Mouse (Mus musculus): Measurements from ENCODE around the gene Tmem176b. TPM values are rescaled to one million over a fixed set of nuclear protein-coding genes. Genes with fewer than 3 reads are reported as not detected.

Tmem176b gene
- polyA plus RNA-seq (2015; fragmentation: Nextera tagmentation; extraction: Ambion mirVana): 319 and 320 TPM in 2 replicates

DNA sequence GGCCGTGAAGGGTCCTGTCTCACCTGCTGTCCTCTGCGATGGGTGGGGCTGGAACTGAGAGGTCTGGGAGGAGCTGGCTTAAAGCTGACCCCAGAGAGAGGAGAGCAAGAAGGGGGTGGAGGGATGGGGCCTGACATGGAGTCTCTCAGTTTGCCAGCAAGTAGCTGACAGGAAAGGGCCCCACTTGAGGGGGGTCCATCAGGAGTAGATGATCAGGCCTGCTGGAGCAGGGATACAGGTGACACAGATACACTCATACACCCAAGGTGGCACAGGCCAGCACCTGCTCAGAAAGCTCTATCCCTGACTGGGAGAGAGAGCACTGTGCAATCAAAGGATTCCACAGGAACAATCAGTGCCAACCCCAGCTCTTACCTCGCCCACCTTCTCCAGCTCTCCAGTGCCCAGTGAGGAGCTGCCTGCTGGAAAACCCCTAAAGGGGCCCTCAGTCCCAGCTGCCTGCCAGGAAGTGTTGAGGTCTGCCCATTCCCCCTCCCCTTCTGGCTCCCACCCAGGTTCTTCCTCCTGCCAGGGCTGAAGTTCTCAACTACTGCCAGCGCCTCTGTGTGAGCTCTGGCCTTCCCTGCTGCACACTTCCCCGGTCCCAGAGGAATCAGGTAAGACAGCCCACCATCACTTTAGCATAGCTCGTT lies at the start of gene Tmem176b:
Gene Tmem176b, minus strand, starts transcription at position 524 of the 653 bp plus-strand sequence.
- Histone ChIP-seq H3K4me2 (replicated peaks; ENCODE audit: low read depth) (peak within 1 kb of the TSS; percentile 69), H3K27me3 (replicated peaks; ENCODE audit: control insufficient read depth, insufficient read depth, low read length) (no peaks in the 10 kb centered on the region), H3K9me3 (ENCODE audit: control insufficient read depth) (no peaks in the 10 kb centered on the region), H3K36me3 (ENCODE audit: control insufficient read depth, insufficient read depth) (peaks cover 40% of the 10 kb centered on the region), H3K9ac (ENCODE audit: low read depth, low read length) (peak within 1 kb of the TSS; percentile 52), H3K4me3 (ENCODE audit: low read depth, low read length) (peak within 1 kb of the TSS; percentile 46), H3K27ac (ENCODE audit: low read depth, low read length) (peak within 1 kb of the TSS; percentile 81), H3K4me1 (replicated peaks; ENCODE audit: control insufficient read depth, insufficient read depth, low read length) (0 out of 2 replicates have a peak, but pooled peaks cover 3% of the 10 kb centered on the region)
- TF ChIP-seq CTCF (IDR thresholded peaks at IDR 0.05; ENCODE audit: low read depth): no peak
- peak; percentile 92 for ATAC-seq
- under 1% methylated on average over 6 of the region's 6 CpGs for WGBS

GRCm38 (mm10) chr6:48876510-48877135 lies 35.3 kb upstream of the Tmem176b start:
- 0 out of 2 replicates have a peak, but pooled peaks have one; percentile 5 for ATAC-seq
- WGBS: 55% methylated on average over 5 of the region's 5 CpGs
- Histone ChIP-seq H3K4me1 (replicated peaks; ENCODE audit: control insufficient read depth, insufficient read depth, low read length) (peaks cover 7% of the 10 kb centered on the region; the same call in 1 of the 2 replicates), H3K36me3 (ENCODE audit: control insufficient read depth, insufficient read depth) (no peaks in the 10 kb centered on the region), H3K9ac (ENCODE audit: low read depth, low read length) (no peak overlapping the region), H3K27ac (ENCODE audit: low read depth, low read length) (peak overlapping the region; percentile 87), H3K4me2 (replicated peaks; ENCODE audit: low read depth) (peak overlapping the region; percentile 13), H3K4me3 (ENCODE audit: low read depth, low read length) (no peak overlapping the region), H3K9me3 (ENCODE audit: control insufficient read depth) (no peaks in the 10 kb centered on the region), H3K27me3 (replicated peaks; ENCODE audit: control insufficient read depth, insufficient read depth, low read length) (no peaks in the 10 kb centered on the region)
- no peak for TF ChIP-seq CTCF (IDR thresholded peaks at IDR 0.05; ENCODE audit: low read depth)

DNA sequence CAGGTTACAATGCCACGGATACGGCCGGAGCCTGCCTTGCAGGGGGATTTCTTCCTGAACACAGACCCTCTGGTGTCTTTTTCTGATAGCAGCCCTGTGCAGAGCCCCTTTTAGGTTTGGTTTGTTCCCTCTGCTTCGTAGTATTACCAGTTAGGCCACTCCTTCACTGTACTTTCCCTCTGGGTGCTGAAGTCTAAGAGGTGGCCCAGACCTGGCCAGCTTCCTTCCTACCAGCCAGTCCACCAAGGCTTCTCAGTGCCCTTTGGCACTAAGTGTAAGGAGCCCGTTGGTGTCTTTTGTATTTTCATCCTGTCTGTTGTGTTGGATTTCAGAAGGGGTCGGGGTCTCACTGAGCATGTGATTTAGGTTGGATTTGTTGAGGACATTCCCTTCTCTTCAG lies 34.2 kb upstream of the Tmem176b start:
- Histone ChIP-seq H3K27me3 (replicated peaks; ENCODE audit: control insufficient read depth, insufficient read depth, low read length) (no peaks in the 10 kb centered on the region), H3K36me3 (ENCODE audit: control insufficient read depth, insufficient read depth) (no peaks in the 10 kb centered on the region), H3K4me1 (replicated peaks; ENCODE audit: control insufficient read depth, insufficient read depth, low read length) (peaks cover 7% of the 10 kb centered on the region; the same call in 1 of the 2 replicates), H3K4me3 (ENCODE audit: low read depth, low read length) (no peak overlapping the region), H3K9me3 (ENCODE audit: control insufficient read depth) (no peaks in the 10 kb centered on the region), H3K4me2 (replicated peaks; ENCODE audit: low read depth) (peak overlapping the region; percentile 30), H3K9ac (ENCODE audit: low read depth, low read length) (no peak overlapping the region), H3K27ac (ENCODE audit: low read depth, low read length) (peak overlapping the region; percentile 87)
- no peak for TF ChIP-seq CTCF (IDR thresholded peaks at IDR 0.05; ENCODE audit: low read depth)
- peak; percentile 68 for ATAC-seq
- 64% methylated on average over 6 of the region's 6 CpGs for WGBS

DNA sequence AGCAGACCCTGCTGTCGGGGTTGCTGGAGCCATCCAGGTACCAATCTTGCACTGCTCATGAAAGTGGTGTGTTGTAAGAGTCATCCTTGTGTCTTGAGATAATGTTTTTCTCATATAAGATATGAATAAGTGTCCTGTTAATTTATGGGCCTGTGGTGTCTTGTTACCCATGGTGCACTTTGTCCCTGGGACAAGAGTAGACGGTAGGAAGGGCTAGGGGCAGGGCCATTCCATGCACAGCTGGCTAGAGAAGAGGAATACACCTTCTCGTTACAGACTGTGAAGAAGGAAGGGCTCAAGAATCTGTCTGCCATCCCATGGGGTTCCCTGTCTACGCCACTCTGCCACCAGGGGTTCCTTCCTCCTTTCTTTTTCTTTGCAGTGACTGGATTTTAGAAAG lies 33.3 kb upstream of the Tmem176b start:
- no peaks in the 10 kb centered on the region for H3K36me3 ChIP-seq (ENCODE audit: control insufficient read depth, insufficient read depth)
- no peak for TF ChIP-seq CTCF (IDR thresholded peaks at IDR 0.05; ENCODE audit: low read depth)
- H3K27ac ChIP-seq (ENCODE audit: low read depth, low read length): peak overlapping the region; percentile 87
- peak overlapping the region; percentile 17; the same call in 1 of the 2 replicates for H3K9ac ChIP-seq (ENCODE audit: low read depth, low read length)
- ATAC-seq: peak; percentile 70
- no peak overlapping the region for H3K4me3 ChIP-seq (ENCODE audit: low read depth, low read length)
- WGBS: 49% methylated on average over 4 of the region's 4 CpGs
- H3K4me2 ChIP-seq (replicated peaks; ENCODE audit: low read depth): peak overlapping the region; percentile 30; the same call in 1 of the 2 replicates
- peaks cover 7% of the 10 kb centered on the region; the same call in 1 of the 2 replicates for H3K4me1 ChIP-seq (replicated peaks; ENCODE audit: control insufficient read depth, insufficient read depth, low read length)
- no peaks in the 10 kb centered on the region for H3K27me3 ChIP-seq (replicated peaks; ENCODE audit: control insufficient read depth, insufficient read depth, low read length)
- no peaks in the 10 kb centered on the region for H3K9me3 ChIP-seq (ENCODE audit: control insufficient read depth)

- Histone ChIP-seq H3K9me3 (ENCODE audit: control insufficient read depth) (no peaks in the 10 kb centered on the region), H3K4me2 (replicated peaks; ENCODE audit: low read depth) (no peak within 1 kb of the TSS), H3K27ac (ENCODE audit: low read depth, low read length) (peak within 1 kb of the TSS; percentile 51), H3K4me1 (replicated peaks; ENCODE audit: control insufficient read depth, insufficient read depth, low read length) (peaks cover 10% of the 10 kb centered on the region; the same call in 1 of the 2 replicates), H3K36me3 (ENCODE audit: control insufficient read depth, insufficient read depth) (no peaks in the 10 kb centered on the region), H3K4me3 (ENCODE audit: low read depth, low read length) (no peak within 1 kb of the TSS), H3K27me3 (replicated peaks; ENCODE audit: control insufficient read depth, insufficient read depth, low read length) (no peaks in the 10 kb centered on the region), H3K9ac (ENCODE audit: low read depth, low read length) (no peak within 1 kb of the TSS)
- no peak for ATAC-seq
- TF ChIP-seq CTCF (IDR thresholded peaks at IDR 0.05; ENCODE audit: low read depth): no peak
- 56% methylated on average over 5 of the region's 5 CpGs for WGBS
Observed at GRCm38 (mm10) chr6:48872596-48872995, 31.3 kb upstream of the Tmem176b start, which contains the start of gene Aoc1. Gene Aoc1 (plus strand): TSS chr6:48872896.

GRCm38 (mm10) chr6:48869774-48870173 lies 28.5 kb upstream of the Tmem176b start:
- 0 out of 2 replicates have a peak overlapping the region, but pooled peaks have one; percentile 41 for H3K27ac ChIP-seq (ENCODE audit: low read depth, low read length)

More at GRCm38 (mm10) chr6:48869774-48870173, 28.5 kb upstream of the Tmem176b start:
- no peaks in the 10 kb centered on the region for H3K36me3 ChIP-seq (ENCODE audit: control insufficient read depth, insufficient read depth)
- no peak overlapping the region for H3K4me3 ChIP-seq (ENCODE audit: low read depth, low read length)
- no peak for TF ChIP-seq CTCF (IDR thresholded peaks at IDR 0.05; ENCODE audit: low read depth)
- 0 out of 2 replicates have a peak, but pooled peaks cover 3% of the 10 kb centered on the region for H3K4me1 ChIP-seq (replicated peaks; ENCODE audit: control insufficient read depth, insufficient read depth, low read length)
- no peaks in the 10 kb centered on the region for H3K9me3 ChIP-seq (ENCODE audit: control insufficient read depth)
- ATAC-seq: peak; percentile 50
- H3K4me2 ChIP-seq (replicated peaks; ENCODE audit: low read depth): no peak overlapping the region
- H3K27me3 ChIP-seq (replicated peaks; ENCODE audit: control insufficient read depth, insufficient read depth, low read length): no peaks in the 10 kb centered on the region
- H3K9ac ChIP-seq (ENCODE audit: low read depth, low read length): no peak overlapping the region
- 48% methylated on average over 2 of the region's 2 CpGs for WGBS

All from intestine, postnatal 0 days (tissue).